Mouse (Mus musculus) spleen, adult 2 months (tissue): ENCODE results near the gene Gm45713.

ENCODE experiments used
- CTCF ChIP-seq: fragments of 200-500 bp; IDR thresholded peaks from 2 replicates; pipeline ENCODE4 v1.5.1; 2011; ENCODE audit warnings: mild to moderate bottlenecking, inconsistent platforms; ENCODE audit not compliant: insufficient read depth, insufficient read length, insufficient replicate concordance; ENCODE audit errors: extremely low read depth
- POLR2A ChIP-seq: fragments of 200-500 bp; IDR thresholded peaks from 2 replicates; pipeline ENCODE4 v1.6.1; 2011; ENCODE audit warnings: low read depth, low read length, inconsistent platforms

- TF ChIP-seq CTCF (no peak), POLR2A (no peak)
These were observed 20.2 kb upstream of the Gm45713 start for GRCm38 (mm10) chr7:45156206-45156605.
